Mouse (Mus musculus): Measurements from ENCODE around the gene Gigyf2.
A peak's percentile ranks its signal among the peaks of the same experiment; 100 is the strongest.

Gene Gigyf2

GRCm38 (mm10) chr1:87316672-87317071, 10.1 kb upstream of the Gigyf2 start:
- no peak for DNase-seq (ENCODE audit: low spot score in 2 of 2)

GRCm38 (mm10) chr1:87321071-87321470, 5.7 kb upstream of the Gigyf2 start:
- no peak for DNase-seq (ENCODE audit: low spot score in 2 of 2)

- no peak for DNase-seq (ENCODE audit: low spot score in 2 of 2)
Measured at GRCm38 (mm10) chr1:87322778-87323177, 4.0 kb upstream of the Gigyf2 start.

DNA sequence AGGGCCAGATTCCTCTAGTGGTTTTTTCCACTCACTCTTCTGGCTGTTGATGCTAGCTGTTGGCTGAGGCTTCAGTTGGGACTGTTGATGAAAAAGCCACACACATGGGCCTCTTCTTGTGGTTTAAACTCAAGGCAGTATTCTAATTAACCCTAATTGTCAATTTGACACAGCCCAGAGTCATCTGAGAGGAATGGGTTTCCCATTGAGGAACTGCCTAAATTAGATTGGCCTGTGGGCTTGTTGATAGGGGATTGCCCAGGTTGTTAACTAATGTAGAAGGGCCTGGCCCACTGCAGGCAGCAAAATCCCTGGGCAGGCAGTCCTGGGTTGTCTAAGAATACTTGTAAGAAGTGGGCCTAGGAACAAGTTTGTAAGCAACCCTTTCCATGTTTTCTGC, 2.1 kb upstream of the Gigyf2 start:
- no peak for DNase-seq (ENCODE audit: low spot score in 2 of 2)

GRCm38 (mm10) chr1:87327165-87327861, 515 bp downstream of the Gigyf2 start:
- DNase-seq (ENCODE audit: low spot score in 2 of 2) = peak in 1 of 2 experiments; percentile 16

GRCm38 (mm10) chr1:87331774-87332173, 5.0 kb downstream of the Gigyf2 start:
- no peak for DNase-seq (ENCODE audit: low spot score in 2 of 2)

DNA sequence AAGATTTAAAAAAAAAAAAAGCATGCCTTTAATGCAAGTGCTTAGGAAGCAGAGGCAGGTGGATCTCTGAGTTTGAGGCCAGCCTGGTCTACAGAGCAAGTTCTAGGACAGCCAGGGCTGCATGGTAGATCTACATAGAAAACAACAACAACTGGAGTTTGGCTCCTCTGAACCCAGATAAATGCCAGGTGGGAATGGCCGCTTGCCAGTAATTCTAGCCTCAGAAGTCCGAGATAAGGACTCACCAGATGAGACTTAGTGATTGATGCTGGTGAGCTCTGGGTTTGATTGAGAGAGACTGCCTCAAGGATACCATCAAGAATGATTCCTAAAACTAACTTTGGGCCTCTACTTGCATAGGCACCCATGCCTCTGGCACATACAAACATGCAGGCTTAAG, 23.8 kb downstream of the Gigyf2 start:
- DNase-seq (ENCODE audit: low spot score in 2 of 2) = no peak

DNA sequence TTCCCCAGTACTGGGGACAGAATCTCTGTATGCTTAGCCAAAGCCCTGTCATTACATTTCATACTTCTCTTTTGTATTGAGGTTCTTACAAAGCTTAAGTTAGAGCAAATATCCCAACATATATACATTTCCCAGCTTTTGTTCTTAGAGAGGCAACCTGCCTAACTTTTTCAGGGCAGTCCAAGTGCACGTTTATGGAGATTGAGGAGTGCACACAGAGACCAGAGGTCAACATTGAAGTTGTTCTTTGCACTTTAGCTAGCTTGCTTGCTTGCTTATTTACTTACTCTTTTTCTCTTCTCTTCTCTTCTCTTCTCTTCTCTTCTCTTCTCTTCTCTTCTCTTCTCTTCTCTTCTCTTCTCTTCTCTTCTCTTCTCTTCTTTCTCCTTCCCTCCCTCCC, 33.5 kb downstream of the Gigyf2 start:
- DNase-seq (ENCODE audit: low spot score in 2 of 2) = no peak

DNA sequence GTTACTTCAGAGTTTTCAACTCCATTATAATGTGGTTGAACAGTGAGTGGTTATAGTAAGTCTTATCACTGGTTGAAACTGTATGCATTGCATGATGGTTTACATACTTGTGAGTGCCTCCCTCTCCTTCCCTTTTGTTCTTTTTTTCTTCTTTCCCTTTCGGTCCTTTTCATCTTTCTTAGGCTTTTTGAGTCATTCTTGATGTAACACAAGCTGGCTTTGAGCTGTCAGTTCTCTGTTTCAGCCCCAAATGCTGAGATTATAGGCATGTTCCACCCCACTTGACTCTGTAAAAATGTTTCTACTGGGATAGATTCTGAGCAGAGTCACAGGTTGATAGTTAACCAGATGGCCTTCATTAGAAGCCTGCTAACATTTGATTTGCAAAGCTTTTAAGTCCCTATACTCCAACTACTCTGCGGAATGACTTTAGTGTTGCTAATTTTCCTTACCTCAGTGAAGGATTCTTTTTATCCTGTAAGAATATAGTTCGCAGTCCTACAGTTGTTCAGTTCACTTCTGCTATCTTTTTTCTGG, 51.3 kb downstream of the Gigyf2 start:
- no peak for DNase-seq (ENCODE audit: low spot score in 2 of 2)

DNA sequence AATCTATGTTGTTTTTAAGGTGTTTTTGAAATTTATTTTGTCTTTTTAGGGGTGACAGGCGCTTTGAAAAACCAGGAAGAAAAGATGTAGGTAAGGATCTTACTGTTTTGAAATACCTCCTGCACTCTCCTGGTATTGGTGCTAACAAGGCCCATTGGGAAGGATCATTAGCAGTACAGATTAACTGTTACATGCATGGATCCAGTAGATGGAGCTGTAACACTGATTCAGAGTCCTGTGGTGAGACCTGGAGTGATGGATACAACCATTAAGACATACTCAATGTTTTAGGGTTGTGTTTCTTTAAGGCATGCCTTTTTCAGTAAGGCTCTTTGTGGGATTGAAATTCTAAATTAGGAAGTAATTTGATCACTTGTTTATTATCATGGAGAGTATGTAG, 53.1 kb downstream of the Gigyf2 start:
- no peak for DNase-seq (ENCODE audit: low spot score in 2 of 2)

- no peak for DNase-seq (ENCODE audit: low spot score in 2 of 2)
Measured at GRCm38 (mm10) chr1:87381152-87381551, 54.4 kb downstream of the Gigyf2 start.

- DNase-seq (ENCODE audit: low spot score in 2 of 2) = no peak
Measured at GRCm38 (mm10) chr1:87386436-87387092, 59.8 kb downstream of the Gigyf2 start.

GRCm38 (mm10) chr1:87393444-87394195, 66.8 kb downstream of the Gigyf2 start:
- no peak for DNase-seq (ENCODE audit: low spot score in 2 of 2)

- no peak for DNase-seq (ENCODE audit: low spot score in 2 of 2)
Measured at GRCm38 (mm10) chr1:87394594-87394993, 67.8 kb downstream of the Gigyf2 start, which contains the start of gene Kcnj13. Gene Kcnj13, minus strand, starts transcription at chr1:87394729.

DNA sequence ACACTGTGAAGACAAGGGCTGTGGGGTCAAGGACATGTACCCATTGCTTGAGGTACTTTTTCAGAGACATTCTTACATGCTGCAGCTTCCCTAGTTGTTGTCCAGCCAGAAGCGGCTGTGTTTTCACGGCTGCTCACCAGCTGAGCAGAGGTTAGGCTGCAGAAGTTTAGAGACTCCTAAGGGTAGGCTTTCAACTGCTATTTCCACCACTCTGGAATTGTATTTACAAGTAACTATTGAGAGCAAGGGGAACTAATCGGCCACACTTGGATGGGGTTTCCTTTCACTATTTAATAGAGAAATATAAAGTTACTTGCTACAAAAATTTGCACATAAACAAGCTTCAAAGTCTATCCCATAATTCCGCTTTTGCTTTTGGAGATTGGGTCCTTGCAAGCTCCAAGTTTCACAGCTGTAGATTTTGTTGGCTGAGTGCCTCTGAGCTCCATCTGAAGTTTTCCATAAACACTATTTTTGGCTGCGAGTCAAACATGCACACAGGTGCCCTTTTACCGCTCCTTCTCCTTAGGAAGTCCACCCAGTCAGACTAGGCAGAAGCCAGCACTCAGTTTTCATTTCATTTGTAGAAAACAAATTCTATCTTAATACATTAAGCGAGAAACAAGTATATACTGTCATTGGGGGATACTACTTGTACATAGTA, 70.3 kb downstream of the Gigyf2 start:
- no peak for DNase-seq (ENCODE audit: low spot score in 2 of 2)

DNA sequence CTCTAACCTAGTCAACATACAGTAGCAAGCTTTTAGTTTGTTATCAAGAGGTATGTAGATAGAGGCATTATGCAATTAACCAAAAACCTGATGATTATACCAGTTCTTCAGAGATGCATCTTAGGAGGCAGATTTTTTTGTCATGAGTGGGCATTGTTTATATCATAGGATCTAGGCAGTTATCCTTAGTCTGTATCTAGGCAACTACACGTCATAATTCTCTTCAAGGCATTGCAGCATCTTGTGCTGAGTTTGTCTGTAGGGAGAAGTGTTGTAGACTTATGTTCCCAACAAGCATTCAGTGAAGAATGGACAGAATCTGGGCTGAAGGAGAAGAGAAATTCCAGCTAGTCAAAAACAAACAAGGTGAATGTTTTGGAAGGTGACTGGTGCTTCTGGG, 77.9 kb downstream of the Gigyf2 start:
- no peak for DNase-seq (ENCODE audit: low spot score in 2 of 2)

GRCm38 (mm10) chr1:87406012-87406411, 79.2 kb downstream of the Gigyf2 start:
- no peak for DNase-seq (ENCODE audit: low spot score in 2 of 2)

- no peak for DNase-seq (ENCODE audit: low spot score in 2 of 2)
Measured at GRCm38 (mm10) chr1:87409380-87409779, 82.6 kb downstream of the Gigyf2 start.

DNA sequence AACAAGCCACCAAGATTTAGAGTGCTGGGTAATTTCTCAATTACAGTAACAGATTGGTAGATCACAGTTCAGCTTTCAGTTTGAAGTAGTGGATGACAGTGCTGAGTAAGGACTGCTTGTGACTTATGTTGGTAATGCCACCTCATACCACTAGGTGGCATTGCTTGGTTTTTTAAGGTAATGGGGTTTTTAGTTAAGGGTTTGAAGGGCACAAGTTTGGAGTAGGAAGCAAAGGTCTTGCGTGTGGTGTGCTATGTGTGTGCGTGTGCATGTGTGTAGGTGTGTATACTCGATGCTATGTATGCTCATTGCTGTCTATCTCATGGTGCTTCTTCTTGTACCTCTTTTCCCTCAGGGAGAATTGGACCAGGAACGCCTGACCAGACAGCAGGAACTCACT, 91.9 kb downstream of the Gigyf2 start:
- no peak for DNase-seq (ENCODE audit: low spot score in 2 of 2)

DNA sequence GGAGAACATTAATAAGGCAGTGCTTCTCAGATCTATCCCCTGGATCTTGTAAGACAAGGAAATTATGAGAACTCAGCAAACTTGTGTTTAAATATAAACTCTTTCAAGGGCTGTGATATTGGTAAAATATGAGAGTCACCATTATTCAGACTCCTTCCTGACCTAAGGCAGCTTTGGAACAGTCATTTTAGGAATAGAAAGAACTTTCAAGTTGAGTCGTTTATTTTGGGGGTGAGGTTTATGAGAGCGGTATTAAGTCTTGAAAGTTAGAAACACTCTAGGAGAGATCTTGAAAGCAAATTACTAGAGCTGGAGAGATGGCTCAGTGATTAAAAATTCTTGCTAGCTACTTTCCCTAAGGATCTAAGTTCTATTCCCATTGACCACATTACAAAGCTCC, 108.3 kb downstream of the Gigyf2 start:
- no peak for DNase-seq (ENCODE audit: low spot score in 2 of 2)

DNA sequence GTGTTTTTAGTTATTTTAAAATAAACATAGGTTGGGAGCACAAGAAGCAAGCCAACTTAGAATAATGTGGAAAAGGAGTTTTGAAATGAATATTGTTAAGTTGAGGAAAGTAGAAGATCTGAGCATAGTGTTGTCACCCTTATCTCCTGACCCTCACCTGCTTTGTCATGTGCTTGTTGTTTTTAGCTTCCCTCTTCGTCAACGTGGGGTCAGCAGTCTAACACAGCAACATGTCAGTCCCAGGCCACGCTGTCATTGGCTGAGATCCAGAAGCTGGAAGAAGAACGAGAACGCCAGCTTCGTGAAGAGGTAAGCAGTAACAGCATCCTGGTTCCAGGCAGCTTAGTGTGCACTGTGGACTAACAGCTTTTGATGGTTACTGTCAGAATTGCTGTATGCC, 109.8 kb downstream of the Gigyf2 start:
- no peak for DNase-seq (ENCODE audit: low spot score in 2 of 2)
